Mouse (Mus musculus) stomach, postnatal 0 days (tissue): Measurements from ENCODE around the gene Ephb3.

Source experiments
- CTCF ChIP-seq: IDR thresholded peaks from 2 replicates; pipeline ENCODE4 v1.5.1; 2016; ENCODE audit warnings: antibody characterized with exemption, low read depth, mild to moderate bottlenecking, moderate library complexity
- EP300 ChIP-seq: optimal IDR thresholded peaks from 2 replicates; pipeline ENCODE3; 2016; ENCODE audit warnings: antibody characterized with exemption

GRCm38 (mm10) chr16:21269775-21270174, 65.2 kb downstream of the Ephb3 start:
- TF ChIP-seq CTCF (0 out of 2 replicates have a peak, but pooled peaks have one; percentile 7), EP300 (no peak)
